Comparison of ENCODE assay signal across 8 mouse cellular contexts in genomic region chr10:80701721-80702535, GRCm38 (mm10). TPM values are rescaled to one million over a fixed set of nuclear protein-coding genes. Genes with fewer than 3 reads are reported as not detected.
DNase-seq lines count a peak whose midpoint lies in the region; ATAC-seq and TF ChIP-seq lines count a peak whose summit lies in the region.

Gene Mob3a (minus strand): TSS chr10:80701977.
Gene Izumo4 (plus strand): TSS chr10:80702184.

- peak; percentile 100 for DNase-seq in ZHBTc4 (ENCODE audit: low read depth, low spot score)
- DNase-seq in gastrocnemius, adult 2 months = peak; percentile 100
- DNase-seq in hindbrain, postnatal 0 days (ENCODE audit: low spot score) = peak; percentile 99
- DNase-seq in left cerebral cortex, adult 2 months (ENCODE audit: extremely low spot score in 1 of 2, low spot score in 2 of 2) = peak; percentile 98
- peak; percentile 98 to 99 for DNase-seq in right cerebral cortex, adult 2 months (ENCODE audit: low spot score in 2 of 2)
- peak; percentile 99 for DNase-seq in urinary bladder, postnatal 14 days (ENCODE audit: low spot score)

- H3K27me3 ChIP-seq in hindbrain, postnatal 0 days (ENCODE audit: insufficient read depth, low read length) = no peaks in the 10 kb centered on the region

- under 1% methylated on average over 58 of the region's 59 CpGs for WGBS in hindbrain, postnatal 0 days

- TF ChIP-seq CTCF in gastrocnemius, adult 2 months (IDR thresholded peaks at IDR 0.05) = no peak
- peak; percentile 40 for TF ChIP-seq CTCF in hindbrain, postnatal 0 days (IDR thresholded peaks at IDR 0.05; ENCODE audit: low read depth)
- TF ChIP-seq CTCF in left cerebral cortex, adult 2 months (IDR thresholded peaks at IDR 0.05) = peak; percentile 7; the same call in 1 of the 2 replicates

- peak within 1 kb of the TSS; percentile 94 for H3K27ac ChIP-seq in gastrocnemius, adult 2 months
- peak within 1 kb of the TSS; percentile 78 for H3K27ac ChIP-seq in hindbrain, postnatal 0 days
- peak within 1 kb of the TSS; percentile 92 for H3K27ac ChIP-seq in left cerebral cortex, adult 2 months

- ATAC-seq in common myeloid progenitor, adult 5-6 weeks (replicated peaks; ENCODE audit: low read depth, poor library complexity, severe bottlenecking) = peak; percentile 71
- ATAC-seq in hindbrain, postnatal 0 days = peak; percentile 97
- ATAC-seq in megakaryocyte, adult 5-6 weeks (ENCODE audit: poor library complexity, severe bottlenecking) = peak; percentile 79

- H3K4me2 ChIP-seq in hindbrain, postnatal 0 days (ENCODE audit: low read depth, low read length) = peak within 1 kb of the TSS; percentile 68

- H3K9me3 ChIP-seq in hindbrain, postnatal 0 days (ENCODE audit: low read length) = no peaks in the 10 kb centered on the region

- H3K4me1 ChIP-seq in hindbrain, postnatal 0 days (ENCODE audit: insufficient read depth, low read length) = peaks cover 18% of the 10 kb centered on the region; the same call in 1 of the 2 replicates

- H3K4me3 ChIP-seq in gastrocnemius, adult 2 months = peak within 1 kb of the TSS; percentile 85
- peak within 1 kb of the TSS; percentile 58 for H3K4me3 ChIP-seq in hindbrain, postnatal 0 days (ENCODE audit: low read length)
- H3K4me3 ChIP-seq in left cerebral cortex, adult 2 months = peak within 1 kb of the TSS; percentile 73

- H3K9ac ChIP-seq in hindbrain, postnatal 0 days (replicated peaks; ENCODE audit: low read length) = peak within 1 kb of the TSS; percentile 67

- intact Hi-C loops in gastrocnemius, adult 2 months (cut with DNase I) = loop anchor here (2.0 to 10.0 kb wide), 2 partner anchors 21 to 297 kb away; partner anchors contain the start of gene Uqcr11
- intact Hi-C loops in left cerebral cortex, adult 2 months (cut with DNase I) = loop anchor here (1.0 to 5.0 kb wide), 3 partner anchors 26 to 79 kb away; partner anchors contain the start of genes Btbd2 and Csnk1g2

- peaks cover 5% of the 10 kb centered on the region; the same call in 1 of the 2 replicates for H3K36me3 ChIP-seq in hindbrain, postnatal 0 days (ENCODE audit: insufficient read depth, low read length)

RNA-seq across cellular contexts. Expression of gene Mob3a, which starts in this region (rescaled TPM):
- total RNA-seq in common myeloid progenitor, adult 5-6 weeks (2017) = 42.9 and 49.3 TPM in 2 replicates
- 1 to 10 TPM; 4.9 to 5.5 TPM for total RNA-seq in gastrocnemius, adult 2 months (2021)
- total RNA-seq in hindbrain, postnatal 0 days (2014; rRNA removed) = 68.3 and 76.4 TPM in 2 replicates
- polyA plus RNA-seq in hindbrain, postnatal 0 days (2015; fragmentation: Nextera tagmentation; extraction: Ambion mirVana) = 37.2 and 38.8 TPM in 2 replicates
- total RNA-seq in left cerebral cortex, adult 2 months (2021) = 10 to 100 TPM; 13.6 to 15.5 TPM
- total RNA-seq in megakaryocyte, adult 5-6 weeks (2015) = 61.8 and 72.0 TPM in 2 replicates
- 65.0 and 77.3 TPM in 2 replicates for total RNA-seq in megakaryocyte, adult 5-6 weeks (2017)

RNA-seq across cellular contexts. Expression of gene Izumo4, which starts in this region (rescaled TPM):
- total RNA-seq in common myeloid progenitor, adult 5-6 weeks (2017) = 6.4 and 10.4 TPM in 2 replicates
- 1 to 10 TPM; 2.6 to 3.0 TPM for total RNA-seq in gastrocnemius, adult 2 months (2021)
- total RNA-seq in hindbrain, postnatal 0 days (2014; rRNA removed) = 31.1 and 31.6 TPM in 2 replicates
- polyA plus RNA-seq in hindbrain, postnatal 0 days (2015; fragmentation: Nextera tagmentation; extraction: Ambion mirVana) = 46.7 and 52.2 TPM in 2 replicates
- 10 to 100 TPM; 45.0 to 46.0 TPM for total RNA-seq in left cerebral cortex, adult 2 months (2021)
- total RNA-seq in megakaryocyte, adult 5-6 weeks (2015) = 11.3 and 14.2 TPM in 2 replicates
- 4.4 and 6.6 TPM in 2 replicates for total RNA-seq in megakaryocyte, adult 5-6 weeks (2017)

Comparison
In these comparisons a context has a peak if more than half of its experiments do, and no peak if none do; other contexts are left out.
1. Peak in every context shown above with its lines: DNase-seq, ATAC-seq, H3K4me3 ChIP-seq and H3K27ac ChIP-seq.